Mouse (Mus musculus) urinary bladder, adult 18-20 months (tissue): Measurements from ENCODE around the gene Phldb2.

Source experiments
- DNase-seq, 2 experiments: peaks; one replicate each; pipeline ENCODE4 v3.0.0; 2022; ENCODE audit warnings: low spot score in 2 of 2, mixed read lengths in 2 of 2

The Phldb2 gene

GRCm38 (mm10) chr16:45953394-45953793 lies at the start of gene Phldb2:
Gene Phldb2, minus strand, starts transcription at chr16:45953598.
- DNase-seq: no peak

GRCm38 (mm10) chr16:46001550-46002166 lies 48.3 kb upstream of the Phldb2 start:
- no peak for DNase-seq

- DNase-seq: no peak
Measured at GRCm38 (mm10) chr16:46000976-46001375, 47.6 kb upstream of the Phldb2 start.

- DNase-seq: no peak
Measured at GRCm38 (mm10) chr16:45999374-46000191, 46.2 kb upstream of the Phldb2 start.

GRCm38 (mm10) chr16:45998231-45998630 lies 44.8 kb upstream of the Phldb2 start:
- no peak for DNase-seq

- no peak for DNase-seq
Measured at GRCm38 (mm10) chr16:45990901-45991676, 37.7 kb upstream of the Phldb2 start.

DNA sequence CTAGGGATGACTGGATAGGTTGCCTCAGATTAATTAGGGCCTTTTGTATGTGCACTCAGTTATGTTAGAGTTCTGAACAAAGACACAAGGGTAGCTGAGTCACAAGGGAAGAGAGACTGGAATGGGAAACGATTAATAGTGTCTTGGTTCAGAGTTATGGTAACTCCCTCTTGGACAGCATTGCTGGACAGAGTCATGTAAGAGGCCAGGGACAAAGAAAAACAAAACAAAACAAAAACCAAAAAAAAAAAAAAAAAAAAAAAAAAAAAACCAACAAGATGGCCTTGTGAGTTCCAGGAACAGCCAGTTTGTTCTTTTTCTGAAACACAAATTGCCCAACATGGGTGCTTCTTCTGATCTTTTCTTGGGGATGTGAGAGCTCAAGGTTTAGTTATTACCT lies 32.8 kb upstream of the Phldb2 start:
- no peak for DNase-seq

GRCm38 (mm10) chr16:45984610-45985606 lies 31.5 kb upstream of the Phldb2 start:
- no peak for DNase-seq

DNA sequence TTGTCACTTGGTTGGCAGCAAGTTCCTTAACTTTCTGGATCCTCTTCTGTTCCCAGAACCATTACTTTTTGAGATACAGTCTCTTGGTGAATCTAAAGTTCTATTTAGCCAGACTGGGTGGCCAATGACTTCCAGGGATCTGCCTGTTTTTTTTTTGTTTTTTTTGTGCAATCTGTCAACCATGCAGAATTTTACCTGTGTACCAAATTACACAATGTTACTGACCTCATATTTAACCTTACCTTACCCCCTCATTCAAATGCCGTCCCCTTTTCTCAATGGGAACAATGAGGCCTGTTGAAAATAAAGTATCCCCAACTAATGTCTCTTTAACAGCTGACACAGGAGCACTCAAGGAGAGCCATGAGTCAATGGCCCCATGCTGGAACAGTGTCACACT lies 22.9 kb upstream of the Phldb2 start:
- no peak for DNase-seq

- DNase-seq: no peak
Measured at GRCm38 (mm10) chr16:45973959-45974686, 20.7 kb upstream of the Phldb2 start.

DNA sequence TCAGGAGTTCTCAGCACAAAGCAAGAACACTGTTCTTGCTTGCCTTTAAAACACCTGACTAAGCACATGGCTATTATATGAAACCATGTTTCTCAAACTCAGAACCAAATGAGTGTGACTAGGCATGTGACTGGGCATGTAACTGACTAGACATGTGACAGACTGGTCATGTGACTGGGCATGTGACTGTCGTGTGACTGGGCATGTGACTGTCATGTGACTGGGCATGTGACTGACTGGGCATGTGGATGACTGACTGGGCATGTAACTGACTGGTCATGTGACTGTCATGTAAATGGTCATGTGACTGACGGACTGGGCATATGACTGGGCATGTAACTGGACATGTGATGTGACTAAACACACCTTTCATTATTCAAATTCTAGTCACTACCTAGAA lies 16.8 kb upstream of the Phldb2 start:
- no peak for DNase-seq

- no peak for DNase-seq
Measured at GRCm38 (mm10) chr16:45968716-45969115, 15.3 kb upstream of the Phldb2 start.

DNA sequence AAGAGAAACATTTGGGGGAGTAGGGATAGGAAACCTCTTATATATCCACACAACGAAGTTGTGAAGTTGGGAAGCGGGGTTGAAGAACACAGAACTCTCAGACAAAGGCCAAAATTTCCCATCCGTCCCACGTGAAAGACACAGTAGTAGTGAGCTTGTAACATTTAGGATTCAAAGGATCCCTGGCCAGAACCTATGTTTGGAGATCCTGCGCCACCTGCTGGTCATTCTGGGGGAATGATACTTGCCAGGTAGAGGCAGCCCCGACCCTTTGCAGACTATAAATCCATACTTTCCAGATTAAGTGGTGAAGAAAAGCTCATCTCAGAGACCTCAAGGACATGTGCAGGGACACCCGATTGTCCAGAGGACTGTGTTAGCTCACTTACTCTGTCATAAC lies 14.1 kb upstream of the Phldb2 start:
- DNase-seq: peak; percentile 56

GRCm38 (mm10) chr16:45966604-45967003 lies 13.2 kb upstream of the Phldb2 start:
- DNase-seq: no peak

- no peak for DNase-seq
Measured at GRCm38 (mm10) chr16:45964777-45965176, 11.4 kb upstream of the Phldb2 start.

- no peak for DNase-seq
Measured at GRCm38 (mm10) chr16:45963837-45964236, 10.4 kb upstream of the Phldb2 start.

DNA sequence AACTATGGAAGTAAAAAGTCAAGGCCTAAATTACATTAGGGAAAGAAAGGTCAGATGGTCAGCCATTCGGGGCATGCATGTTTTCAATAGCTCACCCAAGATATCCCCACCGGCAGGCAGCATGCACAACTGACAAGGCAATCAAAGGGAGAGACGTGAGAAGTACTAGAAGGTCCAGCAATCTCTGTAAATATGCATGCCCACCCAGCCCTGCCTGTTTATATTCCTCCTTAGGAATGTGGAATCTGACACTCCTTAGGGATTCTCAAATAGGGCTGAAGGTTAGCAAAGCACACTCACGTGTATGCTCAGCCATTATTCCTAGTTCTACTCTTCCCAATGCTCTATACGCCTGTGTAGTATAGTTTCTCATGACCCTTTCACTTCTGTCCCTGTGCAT lies 9.7 kb upstream of the Phldb2 start:
- DNase-seq: no peak

DNA sequence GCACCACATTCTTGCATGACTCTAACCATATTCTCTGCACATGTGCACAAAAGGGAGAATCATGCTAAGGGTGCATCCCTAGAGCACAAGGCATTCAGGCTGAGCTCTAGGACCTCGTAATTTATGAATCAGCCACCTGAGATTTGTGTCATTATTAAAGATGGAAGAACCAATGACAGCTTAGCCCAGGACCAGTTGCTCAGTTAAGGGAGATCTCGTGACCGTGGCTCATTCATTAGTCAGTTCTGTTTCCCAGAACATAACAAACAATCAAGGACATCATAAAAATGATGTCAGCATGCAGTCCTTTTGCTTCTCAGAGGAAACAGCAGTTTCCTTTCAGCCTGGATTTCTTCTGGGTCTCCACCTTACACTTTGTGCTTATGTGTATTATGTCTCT lies 7.6 kb upstream of the Phldb2 start:
- DNase-seq: no peak

DNA sequence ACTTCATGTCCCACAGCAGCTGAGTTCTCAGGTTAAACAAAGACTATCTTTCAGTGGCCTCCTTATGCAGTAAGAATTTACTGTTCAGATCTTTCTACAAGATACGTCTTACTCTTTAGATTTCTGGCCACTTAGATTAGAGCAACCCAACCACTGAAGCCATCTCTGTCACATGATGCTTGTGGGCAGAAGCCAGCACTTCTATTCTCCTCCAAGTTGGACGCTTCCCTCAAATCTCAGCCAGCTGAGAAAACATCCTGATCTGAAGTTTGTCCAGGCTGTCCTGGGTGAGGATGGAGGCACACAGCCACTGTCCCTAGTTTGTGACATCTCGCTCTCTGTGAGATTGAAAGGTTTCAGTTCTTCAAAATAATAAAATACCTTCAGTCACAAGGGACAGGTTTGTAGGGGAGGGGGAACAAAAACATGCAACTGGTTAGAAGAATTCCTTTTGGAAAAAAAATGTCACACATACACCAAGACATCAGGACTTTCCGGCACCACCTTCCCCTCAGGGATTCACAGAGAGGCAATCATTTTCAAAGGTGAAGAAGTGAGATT lies 3.1 kb upstream of the Phldb2 start:
- DNase-seq: no peak

- no peak for DNase-seq
Measured at GRCm38 (mm10) chr16:45952501-45952900, 897 bp downstream of the Phldb2 start.
